Mouse (Mus musculus) ES-CJ7 (cell line): Measurements from ENCODE around the gene Prkcz.
"Not testable (repeated sequence)": the region's sequence is repeated elsewhere in the genome, so short reads cannot be mapped to it uniquely, and the experiment has no call there.

ENCODE experiments used
- DNase-seq: peaks from one replicate; pipeline ENCODE4 v3.0.0; 2011; ENCODE audit warnings: low read depth, low spot score

The Prkcz gene

GRCm38 (mm10) chr4:155359560-155360464 is 1.3 kb downstream of the Prkcz start:
- DNase-seq: peak; percentile 37

GRCm38 (mm10) chr4:155357601-155358000 is 3.6 kb downstream of the Prkcz start:
- DNase-seq: peak; percentile 51

GRCm38 (mm10) chr4:155356354-155356753 is 4.8 kb downstream of the Prkcz start:
- no peak for DNase-seq

GRCm38 (mm10) chr4:155354546-155354945 is 6.6 kb downstream of the Prkcz start:
- no peak for DNase-seq

GRCm38 (mm10) chr4:155354035-155354434 is 7.1 kb downstream of the Prkcz start:
- no peak for DNase-seq

GRCm38 (mm10) chr4:155352581-155352980 is 8.6 kb downstream of the Prkcz start:
- DNase-seq: no peak

- DNase-seq: no peak
These were observed 14.8 kb downstream of the Prkcz start for GRCm38 (mm10) chr4:155346350-155346749.

- DNase-seq: peak; percentile 28
These were observed 15.6 kb downstream of the Prkcz start for GRCm38 (mm10) chr4:155345608-155345953.

GRCm38 (mm10) chr4:155344716-155345607 is 16.2 kb downstream of the Prkcz start:
- peak; percentile 23 for DNase-seq

GRCm38 (mm10) chr4:155344299-155344600 is 16.9 kb downstream of the Prkcz start:
- DNase-seq: no peak

- DNase-seq: no peak
These were observed 17.5 kb downstream of the Prkcz start for GRCm38 (mm10) chr4:155343415-155344298.

- no peak for DNase-seq
These were observed 24.7 kb downstream of the Prkcz start for GRCm38 (mm10) chr4:155336284-155337050.

GRCm38 (mm10) chr4:155332253-155332652 is 28.9 kb downstream of the Prkcz start:
- DNase-seq: no peak

- not testable (repeated sequence) for DNase-seq
These were observed 32.8 kb downstream of the Prkcz start for GRCm38 (mm10) chr4:155328385-155328784.

GRCm38 (mm10) chr4:155325773-155326172 is 35.4 kb downstream of the Prkcz start:
- DNase-seq: no peak

- DNase-seq: no peak
These were observed 36.6 kb downstream of the Prkcz start for GRCm38 (mm10) chr4:155324511-155324910.

GRCm38 (mm10) chr4:155323081-155323795 is 37.9 kb downstream of the Prkcz start:
- DNase-seq: no peak

- peak; percentile 82 for DNase-seq
These were observed 40.6 kb downstream of the Prkcz start for GRCm38 (mm10) chr4:155320281-155321244.

GRCm38 (mm10) chr4:155318266-155318665 is 42.9 kb downstream of the Prkcz start:
- peak; percentile 71 for DNase-seq
